Mouse (Mus musculus): ENCODE measurements around the gene Zfp691. TPM values are rescaled to one million over a fixed set of nuclear protein-coding genes. Genes with fewer than 3 reads are reported as not detected.

Zfp691 gene
- total RNA-seq (2021) = 10 to 100 TPM; 12.2 to 16.2 TPM
- long read RNA-seq, experiment 1, partial matches to known transcripts = 0 of 5 reads
- long read RNA-seq, experiment 1, other reads (novel, unspliced or antisense) = 3 of 5 reads
- long read RNA-seq, experiment 2, transcript Zfp691-202 (2 exons, 1,588 nt) = major isoform, 9 of 11 reads
- long read RNA-seq, experiment 2, partial matches to known transcripts = 0 of 11 reads
- long read RNA-seq, experiment 2, other reads (novel, unspliced or antisense) = 1 of 11 reads

- DNase-seq (ENCODE audit: low spot score in 2 of 2) = peak; percentile 64 to 81
Observed at GRCm38 (mm10) chr4:119173851-119174453, at the start of gene Zfp691. Zfp691 (minus strand) TSS chr4:119174195.

- DNase-seq (ENCODE audit: low spot score in 2 of 2) = no peak
Observed at GRCm38 (mm10) chr4:119223696-119224095, 49.7 kb upstream of the Zfp691 start.

GRCm38 (mm10) chr4:119218169-119218568, 44.2 kb upstream of the Zfp691 start, which contains the start of gene Tmem269:
Tmem269 (minus strand) TSS chr4:119218217.
- DNase-seq (ENCODE audit: low spot score in 2 of 2) = no peak

- no peak for DNase-seq (ENCODE audit: low spot score in 2 of 2)
Observed at GRCm38 (mm10) chr4:119216667-119217066, 42.7 kb upstream of the Zfp691 start.

- DNase-seq (ENCODE audit: low spot score in 2 of 2) = peak in 1 of 2 experiments; percentile 38
Observed at GRCm38 (mm10) chr4:119204672-119205071, 30.7 kb upstream of the Zfp691 start.

- DNase-seq (ENCODE audit: low spot score in 2 of 2) = no peak
Observed at GRCm38 (mm10) chr4:119198105-119198504, 24.1 kb upstream of the Zfp691 start.

- no peak for DNase-seq (ENCODE audit: low spot score in 2 of 2)
Observed at GRCm38 (mm10) chr4:119195582-119196320, 21.8 kb upstream of the Zfp691 start.

GRCm38 (mm10) chr4:119194909-119195581, 21.1 kb upstream of the Zfp691 start, which contains the start of gene Svbp:
Svbp (plus strand) TSS chr4:119195306.
- peak; percentile 79 to 88 for DNase-seq (ENCODE audit: low spot score in 2 of 2)

- no peak for DNase-seq (ENCODE audit: low spot score in 2 of 2)
Observed at GRCm38 (mm10) chr4:119192757-119193156, 18.8 kb upstream of the Zfp691 start.

GRCm38 (mm10) chr4:119191273-119191672, 17.3 kb upstream of the Zfp691 start:
- DNase-seq (ENCODE audit: low spot score in 2 of 2) = no peak

GRCm38 (mm10) chr4:119190618-119191017, 16.6 kb upstream of the Zfp691 start:
- DNase-seq (ENCODE audit: low spot score in 2 of 2) = no peak

GRCm38 (mm10) chr4:119189864-119190263, 15.9 kb upstream of the Zfp691 start, which contains the start of gene Ermap:
Ermap (minus strand) TSS chr4:119190011.
- no peak for DNase-seq (ENCODE audit: low spot score in 2 of 2)

- no peak for DNase-seq (ENCODE audit: low spot score in 2 of 2)
Observed at GRCm38 (mm10) chr4:119189392-119189791, 15.4 kb upstream of the Zfp691 start.

GRCm38 (mm10) chr4:119188060-119188785, 14.2 kb upstream of the Zfp691 start:
- DNase-seq (ENCODE audit: low spot score in 2 of 2) = no peak

- no peak for DNase-seq (ENCODE audit: low spot score in 2 of 2)
Observed at GRCm38 (mm10) chr4:119185771-119186170, 11.8 kb upstream of the Zfp691 start.

GRCm38 (mm10) chr4:119183525-119183924, 9.5 kb upstream of the Zfp691 start:
- no peak for DNase-seq (ENCODE audit: low spot score in 2 of 2)

GRCm38 (mm10) chr4:119181456-119181855, 7.5 kb upstream of the Zfp691 start:
- DNase-seq (ENCODE audit: low spot score in 2 of 2) = no peak

- no peak for DNase-seq (ENCODE audit: low spot score in 2 of 2)
Observed at GRCm38 (mm10) chr4:119180133-119180707, 6.2 kb upstream of the Zfp691 start.

GRCm38 (mm10) chr4:119178331-119178730, 4.3 kb upstream of the Zfp691 start:
- DNase-seq (ENCODE audit: low spot score in 2 of 2) = no peak

GRCm38 (mm10) chr4:119177702-119178101, 3.7 kb upstream of the Zfp691 start:
- DNase-seq (ENCODE audit: low spot score in 2 of 2) = no peak

Data from adrenal gland, postnatal 4 days (tissue).